Mouse (Mus musculus) left cerebral cortex, adult 8-10 months (tissue): ENCODE results near the gene Tln2. TPM values are rescaled to one million over a fixed set of nuclear protein-coding genes. Genes with fewer than 3 reads are reported as not detected.
"Not testable (repeated sequence)": the region's sequence is repeated elsewhere in the genome, so short reads cannot be mapped to it uniquely, and the experiment has no call there.

Experiments
- DNase-seq, 2 experiments: peaks; one replicate each; pipeline ENCODE4 v3.0.0; 2022; ENCODE audit warnings: low spot score in 2 of 2
- total RNA-seq, 4 experiments: library from RNA; stranded (reverse); gene quantifications; 2 replicates each; pipeline ENCODE4 v1.2.4; 2022

Gene Tln2
- total RNA-seq, 4 experiments from 2014 or later, result 87.9 to 106 (median 99.3) TPM

GRCm38 (mm10) chr9:67281812-67282211, 277.7 kb downstream of the Tln2 start:
- no peak for DNase-seq

- not testable (repeated sequence) for DNase-seq
These were observed 279.2 kb downstream of the Tln2 start for GRCm38 (mm10) chr9:67280311-67280710.

- DNase-seq, result peak in 1 of 2 experiments; percentile 63
These were observed 283.1 kb downstream of the Tln2 start for GRCm38 (mm10) chr9:67276446-67276845.

- no peak for DNase-seq
These were observed 285.2 kb downstream of the Tln2 start for GRCm38 (mm10) chr9:67274296-67274695.

- DNase-seq, result no peak
These were observed 286.1 kb downstream of the Tln2 start for GRCm38 (mm10) chr9:67273362-67273761.

- no peak for DNase-seq
These were observed 288.8 kb downstream of the Tln2 start for GRCm38 (mm10) chr9:67270734-67271133.

GRCm38 (mm10) chr9:67270061-67270595, 289.4 kb downstream of the Tln2 start:
- DNase-seq, result no peak

- no peak for DNase-seq
These were observed 292.1 kb downstream of the Tln2 start for GRCm38 (mm10) chr9:67267276-67267990.

- DNase-seq, result peak in 1 of 2 experiments; percentile 38
These were observed 294.0 kb downstream of the Tln2 start for GRCm38 (mm10) chr9:67265513-67265912.

- no peak for DNase-seq
These were observed 294.6 kb downstream of the Tln2 start for GRCm38 (mm10) chr9:67264896-67265295.

- no peak for DNase-seq
These were observed 298.5 kb downstream of the Tln2 start for GRCm38 (mm10) chr9:67260835-67261599.

- DNase-seq, result no peak
These were observed 309.4 kb downstream of the Tln2 start for GRCm38 (mm10) chr9:67250141-67250540.

GRCm38 (mm10) chr9:67247365-67247950, 312.0 kb downstream of the Tln2 start:
- DNase-seq, result no peak

GRCm38 (mm10) chr9:67245265-67245664, 314.2 kb downstream of the Tln2 start:
- no peak for DNase-seq

- DNase-seq, result no peak
These were observed 317.8 kb downstream of the Tln2 start for GRCm38 (mm10) chr9:67241683-67242082.

GRCm38 (mm10) chr9:67240456-67240855, 319.0 kb downstream of the Tln2 start:
- no peak for DNase-seq

GRCm38 (mm10) chr9:67236987-67237386, 322.5 kb downstream of the Tln2 start:
- DNase-seq, result no peak

GRCm38 (mm10) chr9:67235441-67236217, 323.9 kb downstream of the Tln2 start:
- DNase-seq, result no peak

GRCm38 (mm10) chr9:67229033-67229432, 330.5 kb downstream of the Tln2 start:
- no peak for DNase-seq

GRCm38 (mm10) chr9:67220388-67220787, 339.1 kb downstream of the Tln2 start:
- DNase-seq, result no peak

GRCm38 (mm10) chr9:67218001-67218400, 341.5 kb downstream of the Tln2 start:
- DNase-seq, result no peak
